Mouse (Mus musculus) spleen, adult 18-20 months (tissue): ENCODE measurements around the gene Stard9.

Source experiments
- DNase-seq, 2 experiments: peaks; one replicate each; pipeline ENCODE4 v3.0.0; 2022; ENCODE audit warnings: mixed read lengths in 2 of 2

The Stard9 gene

DNA sequence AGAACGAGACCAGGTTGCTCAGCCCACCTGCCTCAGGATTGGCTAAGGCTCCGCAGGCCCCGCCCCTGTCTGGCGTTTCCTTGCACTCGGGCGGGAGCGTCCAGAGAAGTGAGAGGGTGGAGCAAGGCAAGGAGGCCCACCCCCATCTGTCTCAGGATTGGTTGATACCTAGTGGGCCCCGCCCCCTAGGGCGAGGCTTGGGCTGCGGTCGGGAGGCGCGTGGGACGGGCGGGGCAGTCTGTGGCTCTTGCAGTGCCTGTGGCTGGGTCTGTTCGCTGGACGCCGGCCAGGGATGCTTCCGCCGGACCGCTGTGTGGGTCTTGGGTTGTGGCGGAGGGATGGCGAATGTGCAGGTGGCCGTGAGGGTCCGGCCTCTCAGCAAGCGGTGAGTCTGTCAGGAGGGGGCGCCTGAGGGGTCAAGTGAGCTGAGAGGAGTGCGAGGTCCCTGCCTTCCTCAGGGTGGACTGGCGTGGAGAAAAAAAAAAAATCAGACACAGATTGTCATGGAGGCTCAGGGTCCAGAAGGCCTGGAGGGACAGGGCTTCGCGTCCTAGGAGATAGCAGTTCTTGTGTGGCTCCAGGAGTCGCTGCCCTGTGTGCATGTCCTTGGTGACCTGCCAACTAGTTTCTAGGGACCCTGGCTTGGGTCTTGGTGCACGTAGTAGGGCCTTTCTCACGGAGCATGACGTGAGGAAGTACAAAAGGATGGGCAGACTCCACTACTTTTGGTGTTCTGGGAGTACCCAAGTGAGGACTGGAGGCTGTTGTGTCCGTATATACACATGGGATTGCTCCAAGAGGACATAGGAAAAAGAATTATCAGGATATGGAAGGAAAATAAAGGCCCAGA, at the start of gene Stard9:
Stard9 (plus strand) TSS at position 236 of the 850 bp plus-strand sequence.
- DNase-seq: peak; percentile 95 to 97

DNA sequence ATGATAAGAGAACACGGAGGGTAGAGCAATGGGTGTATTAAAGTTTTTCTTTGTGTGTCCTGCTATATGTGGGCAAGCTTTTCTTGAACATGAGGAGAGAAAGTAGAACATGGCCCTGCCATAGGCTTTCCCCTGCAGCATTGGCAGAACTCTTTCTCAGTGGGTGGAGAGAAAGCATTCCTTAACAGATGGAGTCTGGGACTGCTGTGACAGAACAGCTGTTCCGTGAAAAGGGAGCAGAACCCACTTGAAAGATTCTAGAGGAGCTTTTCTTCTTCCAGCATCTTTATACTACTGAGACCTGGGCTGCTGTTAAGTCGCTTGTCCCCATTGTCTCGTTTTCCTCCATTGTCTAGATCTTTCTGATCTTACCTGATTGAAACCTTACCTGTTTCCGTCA, 39.2 kb upstream of the Stard9 start:
- no peak for DNase-seq

DNA sequence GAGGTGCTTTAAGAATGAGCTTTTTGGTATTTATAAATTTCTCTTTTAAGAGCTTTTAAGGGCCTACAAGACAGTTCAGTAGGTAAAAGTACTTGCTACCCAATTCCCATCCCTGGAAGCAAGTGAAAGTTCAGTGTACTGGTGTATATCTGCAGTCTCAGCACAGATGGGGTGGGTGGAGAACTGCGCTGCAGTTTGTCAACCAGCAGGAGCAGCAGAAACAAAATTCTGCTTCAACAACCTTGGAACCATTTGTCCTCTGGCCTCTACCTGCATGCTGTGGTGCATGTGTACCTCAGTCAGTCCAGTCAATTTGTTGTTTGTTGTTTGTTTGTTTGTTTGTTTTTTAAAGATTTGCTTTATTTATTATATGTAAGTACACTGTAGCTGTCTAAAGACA, 36.7 kb upstream of the Stard9 start:
- no peak for DNase-seq

DNA sequence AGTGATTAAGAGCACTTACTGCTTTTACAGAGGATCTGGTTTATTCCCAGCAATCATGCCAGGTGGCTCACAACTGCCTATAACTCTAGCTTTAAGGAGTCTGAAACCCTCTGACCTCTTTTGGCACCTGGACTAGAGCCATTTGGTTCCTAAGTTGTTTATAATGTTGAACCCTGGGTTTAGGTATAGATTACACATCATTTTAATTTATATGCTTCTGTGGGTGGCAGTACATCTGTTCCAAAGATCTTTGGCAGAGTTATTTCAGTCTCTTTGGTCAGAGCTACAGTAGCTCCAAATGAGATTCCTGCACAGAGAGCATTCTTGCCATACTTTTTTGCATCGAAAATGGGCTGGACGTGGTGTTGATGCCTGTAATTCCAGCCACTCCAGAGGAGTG, 31.2 kb upstream of the Stard9 start:
- no peak for DNase-seq

DNA sequence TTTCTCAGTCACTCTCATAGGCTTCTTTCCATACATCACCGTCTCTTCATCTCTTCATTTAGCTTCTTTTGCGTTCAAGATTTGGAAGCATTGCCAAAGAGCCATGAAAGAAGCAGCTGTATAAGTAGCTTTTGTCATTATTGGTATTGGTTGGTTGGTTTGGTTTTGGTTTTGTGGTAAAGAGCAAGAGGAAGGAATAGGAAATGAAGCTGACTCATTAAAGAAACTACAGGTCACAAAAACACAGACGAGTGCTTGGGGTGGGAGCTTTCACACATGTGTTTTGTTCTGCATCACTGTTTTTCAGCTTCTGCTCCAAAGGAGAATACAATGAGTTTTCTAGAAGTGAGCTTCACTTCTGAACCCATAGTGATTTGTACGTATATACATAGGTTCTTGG, 29.4 kb upstream of the Stard9 start:
- DNase-seq: no peak

DNA sequence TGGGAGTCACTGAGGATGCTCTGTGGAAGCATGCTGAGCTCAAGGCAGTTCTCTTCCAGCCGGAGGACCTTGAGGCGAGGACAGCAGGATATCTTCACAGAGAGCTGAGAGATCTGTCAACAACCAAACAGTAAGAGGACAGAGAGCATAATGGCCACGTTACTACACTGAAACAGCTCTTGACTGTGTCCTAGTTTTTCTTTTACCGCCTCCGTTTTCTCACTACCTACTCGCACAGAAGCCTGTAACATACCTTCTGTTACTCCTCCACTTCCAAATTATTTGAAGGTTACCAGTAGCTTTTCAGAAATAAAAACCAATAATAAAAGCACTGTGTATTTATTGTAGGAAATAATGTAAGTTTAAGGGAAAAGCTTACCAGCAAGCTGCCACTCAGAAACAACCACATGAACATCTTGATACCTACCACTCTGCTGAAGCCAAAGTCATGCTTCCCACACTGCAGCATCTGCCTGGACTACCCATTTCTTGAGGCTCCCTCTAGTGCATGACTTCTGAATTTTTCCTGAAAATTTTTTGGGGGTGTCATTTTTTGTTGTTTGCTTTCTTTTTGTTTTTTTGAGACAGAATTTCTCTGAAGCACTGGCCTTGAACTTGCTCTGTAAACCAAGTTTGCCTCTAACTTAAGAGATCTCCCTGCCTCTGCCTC, 22.8 kb upstream of the Stard9 start:
- DNase-seq: no peak

DNA sequence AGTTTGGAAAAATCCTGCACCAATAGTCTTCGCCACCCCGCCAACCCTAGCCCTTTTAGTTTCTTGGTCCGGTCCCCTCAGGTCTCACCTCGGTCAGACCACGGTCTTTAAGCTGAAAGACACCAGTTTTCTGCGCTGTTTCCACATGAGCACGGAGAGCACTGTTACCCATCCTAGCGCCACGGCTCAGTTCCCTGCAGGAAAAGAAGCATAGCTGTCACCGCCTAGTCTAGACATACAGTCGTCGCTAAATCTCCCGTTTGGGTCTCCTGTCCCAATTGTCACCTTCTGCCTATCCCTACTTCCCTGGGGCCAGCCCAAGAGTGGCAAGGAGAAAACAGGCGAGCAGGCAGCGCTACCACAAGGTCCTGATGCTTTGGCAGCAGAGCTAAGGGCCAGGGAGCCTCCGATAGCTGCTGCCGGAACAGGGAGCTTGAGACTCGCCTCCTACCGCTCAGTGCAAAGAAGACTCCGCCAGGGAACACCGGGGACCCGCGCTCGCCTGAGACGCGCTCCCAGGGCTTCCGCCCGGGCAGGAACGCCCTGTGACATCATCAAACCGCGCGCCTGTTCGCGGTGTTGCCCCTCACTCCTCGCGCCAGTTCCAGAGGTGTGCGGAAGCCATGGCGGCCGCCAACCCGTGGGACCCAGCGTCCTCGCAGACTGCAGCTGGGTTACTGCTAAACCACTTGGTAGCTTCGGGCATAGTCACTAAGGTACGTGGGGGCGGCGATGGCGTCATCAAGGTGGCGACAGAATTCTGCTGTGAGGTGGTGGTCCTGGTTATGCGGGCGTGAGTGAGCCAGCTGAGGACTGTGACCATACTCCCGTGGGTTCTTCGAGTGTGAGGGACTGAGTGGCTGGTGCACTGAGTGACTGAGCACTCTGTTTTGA, 19.8 kb upstream of the Stard9 start, which contains the start of the genes Haus2 and Lrrc57:
Haus2 (plus strand) TSS at position 554 of the 894 bp plus-strand sequence.
Lrrc57 (minus strand) TSS at position 691 of the 894 bp plus-strand sequence.
- DNase-seq: peak; percentile 80 to 87

DNA sequence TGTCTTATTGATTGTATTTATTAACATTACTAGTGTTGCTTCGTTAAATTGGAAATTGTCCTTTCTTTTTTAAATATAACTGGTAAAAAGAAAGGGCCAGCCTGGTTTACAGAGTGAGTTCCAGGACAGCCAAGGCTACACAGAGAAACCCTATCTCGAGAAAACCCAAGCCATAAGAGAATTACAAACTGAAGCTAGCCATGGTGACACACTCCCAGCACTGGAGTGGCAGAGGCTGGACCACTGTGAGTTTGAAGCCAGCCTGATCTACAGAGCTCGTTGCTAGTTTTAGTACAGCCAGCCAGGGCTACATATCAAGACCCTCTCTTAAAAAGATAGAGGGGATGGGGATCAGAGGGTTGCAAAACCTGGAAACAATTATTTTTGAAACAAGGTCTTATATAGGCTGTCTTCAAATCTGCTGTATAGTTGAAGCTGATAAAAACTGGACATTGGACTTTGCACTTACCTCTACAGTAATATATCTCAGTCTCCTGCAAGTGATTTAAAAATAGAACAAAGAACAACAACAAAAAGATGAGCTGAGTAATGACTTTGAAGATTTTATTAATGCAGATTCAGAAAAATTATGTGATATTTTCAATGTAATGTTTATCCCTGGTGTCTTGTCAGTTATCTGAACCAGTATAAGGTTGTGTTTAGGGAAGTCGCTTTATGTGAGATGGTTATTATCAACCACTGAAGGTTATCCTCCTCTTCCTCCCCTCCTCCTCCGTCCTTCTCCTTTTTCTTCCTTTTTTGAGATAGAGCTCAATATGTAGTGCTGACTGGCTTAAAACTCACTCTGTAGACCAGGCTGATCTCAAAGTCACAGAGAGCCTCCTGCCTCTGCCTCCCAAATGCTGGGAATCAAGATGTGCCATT, 12.4 kb upstream of the Stard9 start:
- DNase-seq: no peak

DNA sequence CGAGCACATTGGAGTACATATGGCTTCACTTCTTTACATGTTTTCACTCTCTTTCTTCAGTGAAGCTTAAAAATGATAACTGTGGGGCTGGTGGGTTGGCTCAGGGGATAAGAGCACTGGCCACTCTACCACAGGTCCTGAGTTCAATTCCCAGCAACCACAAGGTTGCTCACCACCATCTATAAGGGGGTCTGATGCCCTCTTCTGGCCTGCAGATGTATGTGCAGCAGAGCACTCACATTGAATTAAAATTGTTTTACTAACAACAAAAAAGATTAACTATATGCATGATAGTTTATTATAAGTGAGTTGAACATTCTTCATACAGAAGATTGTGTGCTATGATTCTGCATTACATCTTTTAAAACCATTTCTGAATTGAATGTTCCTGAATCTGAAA, 9.4 kb upstream of the Stard9 start:
- DNase-seq: no peak

DNA sequence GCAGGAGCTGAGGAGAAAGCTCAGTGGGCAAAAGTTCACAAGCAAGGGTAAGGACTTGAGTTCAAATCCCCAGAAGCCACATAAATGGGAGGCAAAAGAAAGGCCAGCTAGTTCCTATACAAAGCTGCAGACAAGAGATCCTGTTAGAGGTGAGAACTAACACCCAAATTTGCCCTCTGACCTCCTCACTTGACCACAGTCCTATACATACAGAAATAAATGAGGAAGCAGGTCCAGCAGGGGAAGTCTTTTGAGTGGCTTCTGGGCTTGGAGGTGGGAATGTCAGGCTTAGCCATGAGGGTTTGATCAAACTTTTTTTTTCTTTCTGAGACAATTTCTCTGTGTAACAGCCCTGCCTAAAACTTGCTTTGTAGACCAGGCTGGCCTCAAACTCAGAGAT, 6.0 kb upstream of the Stard9 start:
- DNase-seq: no peak

DNA sequence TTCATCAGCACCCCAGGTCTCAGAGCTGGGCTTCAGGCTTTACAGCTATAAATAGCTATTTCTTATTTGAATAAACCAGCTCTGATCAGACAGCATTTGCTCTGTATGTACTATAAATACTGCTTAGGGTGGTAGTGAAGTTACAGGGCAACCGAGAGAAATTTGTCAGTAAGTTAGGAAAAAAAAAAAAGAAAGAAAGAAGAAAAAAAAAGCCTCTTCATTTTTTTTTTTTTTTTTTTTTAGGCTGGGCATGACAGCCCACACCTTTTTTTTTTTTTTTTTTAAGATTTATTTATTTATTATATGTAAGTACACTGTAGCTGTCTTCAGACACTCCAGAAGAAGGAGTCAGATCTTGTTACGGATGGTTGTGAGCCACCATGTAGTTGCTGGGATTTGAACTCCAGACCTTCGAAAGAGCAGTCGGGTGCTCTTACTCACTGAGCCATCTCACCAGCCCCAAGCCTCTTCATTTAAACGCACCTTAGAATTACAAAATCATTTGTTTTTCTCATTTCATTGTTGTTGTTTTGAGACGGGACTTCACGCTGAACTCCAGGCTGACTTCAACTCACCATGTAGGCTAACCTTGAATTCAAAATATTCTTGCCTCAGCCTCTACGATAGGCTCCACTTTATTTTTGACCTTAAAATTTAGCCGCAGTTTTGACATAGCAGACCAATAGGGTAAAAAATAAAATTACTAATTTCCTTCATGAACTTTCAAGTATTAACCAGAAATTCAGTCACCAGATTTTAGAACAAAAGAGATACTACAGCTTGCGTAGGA, 650 bp upstream of the Stard9 start:
- no peak for DNase-seq

DNA sequence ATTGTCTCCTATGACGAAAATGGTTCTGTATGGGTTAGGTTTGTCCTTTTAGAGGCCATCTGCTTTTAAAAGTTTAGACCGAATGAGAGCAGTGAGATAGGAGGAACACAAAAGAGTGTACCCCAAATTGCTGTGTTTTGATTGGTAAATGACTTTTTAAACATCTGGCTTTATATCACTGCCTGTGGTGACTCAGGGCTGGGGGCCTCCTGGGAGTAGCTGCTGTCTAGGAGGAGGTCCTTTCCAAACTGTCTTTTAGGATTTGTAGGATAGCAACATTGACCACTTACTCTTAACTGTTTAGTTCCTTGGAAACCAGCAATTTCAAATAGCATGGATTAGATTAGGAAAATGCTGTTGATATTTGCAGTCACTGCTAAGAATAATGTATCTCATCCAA, 1.3 kb downstream of the Stard9 start:
- no peak for DNase-seq

DNA sequence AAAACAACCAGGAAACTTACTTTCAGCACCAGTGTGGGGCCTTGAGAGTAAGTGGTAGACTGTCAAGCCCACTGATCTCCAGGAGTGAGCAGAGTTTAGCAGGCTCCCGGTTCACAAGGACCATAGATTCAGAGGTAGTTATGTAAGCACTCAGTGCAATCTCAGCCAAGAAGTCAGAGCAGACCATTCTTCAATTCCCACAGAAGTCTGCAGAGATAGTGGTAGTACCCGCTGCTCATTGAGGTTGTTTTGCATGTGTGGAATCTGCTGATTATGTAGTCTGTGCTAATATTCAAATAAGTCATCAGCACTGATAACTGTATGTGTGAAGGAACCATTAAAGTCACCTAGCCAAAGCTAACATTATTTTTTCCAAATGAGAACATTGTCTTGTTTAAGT, 1.7 kb downstream of the Stard9 start:
- DNase-seq: no peak

DNA sequence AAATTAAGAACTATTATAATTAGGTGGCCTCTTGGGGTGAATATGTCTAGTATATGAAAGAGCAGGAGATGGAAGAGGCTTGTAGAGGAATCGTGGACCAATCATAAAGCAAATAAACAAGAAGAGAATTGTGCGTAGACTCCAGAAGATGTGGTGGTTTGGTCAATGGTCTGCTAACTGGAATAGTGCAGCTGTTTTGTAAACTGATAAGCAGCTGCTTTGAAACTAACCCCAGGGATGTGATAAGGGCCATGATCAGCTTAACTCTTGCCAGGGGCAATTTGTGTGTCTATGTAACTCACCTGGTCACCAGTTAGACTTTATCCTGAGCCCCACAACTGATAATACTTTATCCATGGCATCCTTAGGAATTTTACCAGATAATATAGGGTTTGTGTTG, 2.6 kb downstream of the Stard9 start:
- DNase-seq: no peak

DNA sequence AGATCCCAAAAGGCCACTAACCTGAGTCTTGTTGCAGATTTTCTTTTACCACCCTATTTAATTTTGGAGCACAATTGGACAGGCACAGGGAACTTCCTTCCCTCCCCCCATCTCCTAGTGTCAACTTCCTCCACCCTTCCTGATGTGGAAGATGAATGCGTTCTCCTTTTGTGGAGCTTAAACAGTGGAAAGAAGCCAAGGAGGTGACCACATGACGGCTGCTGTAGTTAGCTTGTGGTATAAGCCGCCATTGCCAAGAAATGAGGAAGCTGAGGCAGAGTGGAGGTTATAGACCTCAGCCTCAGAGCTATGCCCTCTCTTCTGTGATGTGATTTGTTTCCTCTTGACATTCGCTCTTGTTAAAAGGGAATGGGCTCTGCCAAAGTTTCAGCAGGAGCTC, 3.0 kb downstream of the Stard9 start:
- peak in 1 of 2 experiments; percentile 4 for DNase-seq

DNA sequence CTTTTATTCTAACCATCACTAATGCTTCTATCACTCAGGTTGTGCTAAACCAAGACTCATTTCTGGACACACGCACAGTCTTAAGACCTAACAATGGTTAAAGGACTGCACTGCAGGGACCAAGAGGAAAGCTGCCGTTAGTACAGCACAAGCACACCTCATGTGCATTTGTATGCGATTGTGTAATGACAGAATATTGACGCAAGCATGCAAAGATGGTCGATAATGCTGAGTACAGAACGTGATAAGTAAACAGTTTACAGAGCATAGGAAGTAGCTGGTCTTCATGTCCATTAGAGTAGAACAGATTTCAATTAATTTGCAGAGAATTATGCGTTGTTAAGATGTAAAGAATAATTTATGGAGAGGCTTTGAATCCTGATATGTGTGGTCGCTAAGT, 11.9 kb downstream of the Stard9 start:
- DNase-seq: no peak

DNA sequence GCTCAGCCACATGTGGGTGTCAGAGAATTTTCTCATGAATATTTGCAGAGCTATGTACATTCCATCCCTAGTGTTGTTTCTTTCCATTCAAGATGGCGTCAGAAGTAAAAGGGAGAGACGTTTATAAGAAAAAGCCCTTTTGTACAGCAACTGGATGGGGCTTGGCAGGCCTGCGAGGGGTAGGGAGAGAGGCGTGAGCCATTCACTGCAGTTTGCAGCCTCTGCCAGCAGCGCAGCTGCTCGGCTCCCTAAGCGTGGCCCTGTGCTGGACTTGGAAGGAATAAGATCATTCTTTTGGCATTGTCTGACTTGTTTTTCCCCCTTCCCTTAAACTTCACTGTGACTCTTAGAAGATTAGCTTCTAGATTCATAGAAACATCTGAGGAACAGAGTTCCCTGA, 14.9 kb downstream of the Stard9 start:
- no peak for DNase-seq

DNA sequence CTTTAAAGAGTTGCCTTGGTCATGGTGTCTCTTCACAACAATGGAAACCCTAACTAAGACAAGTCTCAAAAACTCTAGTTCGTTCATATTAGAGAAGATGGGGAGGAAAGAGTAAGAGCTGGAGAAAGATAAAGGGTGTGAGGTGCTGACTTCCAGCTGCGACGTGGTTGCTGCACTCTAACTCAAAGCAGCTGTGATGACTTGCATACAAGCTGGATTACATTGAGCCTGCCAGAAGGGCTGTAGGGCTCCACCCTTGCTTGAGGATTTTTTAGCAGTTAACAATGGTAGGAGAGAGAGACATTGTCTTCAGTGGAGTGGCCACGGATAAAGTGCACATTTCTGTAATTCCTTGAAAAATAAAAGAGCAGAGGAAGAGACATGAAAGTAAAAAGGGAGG, 17.9 kb downstream of the Stard9 start:
- no peak for DNase-seq

DNA sequence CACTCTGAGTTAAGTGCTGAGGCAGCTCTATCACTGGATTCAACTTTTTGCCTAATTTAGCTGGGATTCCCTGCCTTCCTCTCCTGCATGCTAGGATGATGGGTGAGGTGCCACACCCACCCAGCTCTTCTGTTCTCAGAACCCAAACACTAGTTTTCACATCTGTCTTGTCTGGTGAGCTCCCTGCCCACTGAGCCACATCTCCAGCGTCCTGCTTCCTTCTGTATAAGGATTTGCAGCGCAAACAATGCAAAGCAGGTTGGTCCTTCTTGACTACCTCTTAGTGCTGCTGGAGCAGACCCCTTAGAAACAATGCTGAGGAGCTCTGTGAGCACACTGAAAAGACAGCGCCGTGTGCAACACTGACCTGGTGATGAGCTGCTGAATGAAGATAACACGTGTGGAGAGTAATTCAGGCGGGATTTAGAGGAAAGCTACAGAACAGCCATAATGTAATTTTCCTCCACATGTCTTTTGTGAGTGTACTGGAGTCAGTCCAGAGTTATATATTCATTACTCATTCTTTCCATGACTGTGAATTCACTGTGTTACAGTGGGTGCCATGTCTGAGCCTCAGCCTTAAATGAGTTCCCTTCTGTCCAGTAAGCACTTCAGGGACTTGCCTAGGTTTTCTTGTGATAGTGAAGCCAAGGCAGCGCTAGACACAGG, 23.5 kb downstream of the Stard9 start:
- DNase-seq: no peak

DNA sequence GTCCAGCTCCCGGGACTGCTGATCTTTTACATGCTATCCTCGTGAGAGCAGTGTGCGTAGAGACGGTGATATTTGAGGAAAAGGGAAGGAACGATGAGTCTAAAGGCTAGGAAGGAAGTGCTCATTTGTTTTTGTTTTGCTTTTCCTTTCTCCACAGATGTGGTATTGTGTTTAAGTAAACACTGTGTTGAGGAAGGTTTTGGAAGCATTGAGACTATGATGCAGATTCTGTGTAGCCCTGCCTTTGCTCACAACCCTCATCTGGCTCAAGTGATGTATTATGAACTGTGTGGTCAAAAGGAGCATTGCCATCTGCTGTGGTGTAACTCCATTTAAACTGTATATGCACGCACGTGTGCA, 24.0 kb downstream of the Stard9 start:
- no peak for DNase-seq

DNA sequence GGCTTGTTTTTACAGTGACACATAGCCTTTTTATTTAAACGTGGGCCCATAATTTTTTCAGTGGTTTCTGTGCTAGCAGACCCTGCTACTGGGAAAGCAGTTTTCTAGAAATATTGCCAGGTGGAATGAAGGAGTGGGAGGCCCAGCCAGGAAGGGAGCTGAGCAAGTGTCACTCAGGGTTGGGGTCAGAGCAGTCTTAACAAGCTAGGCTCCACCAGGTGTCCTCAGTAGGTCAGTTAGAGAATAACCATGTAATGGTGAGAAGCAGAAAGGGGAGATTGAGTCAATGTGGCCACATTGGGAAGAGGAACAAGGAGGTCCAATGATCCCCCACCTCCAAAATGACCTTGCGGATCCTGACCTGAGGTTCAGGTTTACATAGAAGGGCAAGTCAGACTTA, 25.8 kb downstream of the Stard9 start:
- DNase-seq: no peak
